Mouse (Mus musculus) liver, embryonic 14 days (tissue): ENCODE measurements around the gene Elane. TPM values are rescaled to one million over a fixed set of nuclear protein-coding genes. Genes with fewer than 3 reads are reported as not detected.

Experiments
- polyA plus RNA-seq: library from polyadenylated mRNA; depleted of rRNA; stranded (reverse); fragments of >200 nt; gene quantifications from 2 replicates; pipeline ENCODE4 v1.2.3, GENCODE M21; 2012; rRNA removed

Elane gene
- polyA plus RNA-seq = 36.8 and 63.1 TPM in 2 replicates

DNA sequence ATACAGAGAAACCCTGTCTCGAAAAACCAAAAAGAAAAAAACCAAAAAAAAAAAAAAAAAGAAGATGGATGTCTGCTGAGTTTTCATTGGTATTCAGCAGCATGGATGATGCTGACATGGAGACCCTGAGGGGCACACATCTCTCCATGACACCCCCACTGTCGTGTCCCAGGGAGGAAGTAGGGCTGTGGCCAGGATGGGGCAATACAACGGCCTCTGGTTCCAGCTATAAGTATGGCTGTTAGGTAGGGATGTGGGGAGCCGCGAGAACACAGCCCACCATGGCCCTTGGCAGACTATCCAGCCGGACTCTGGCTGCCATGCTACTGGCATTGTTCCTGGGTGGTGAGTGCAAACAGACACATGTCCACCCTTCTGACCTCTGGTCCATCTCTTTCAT is at the start of gene Elane:
Gene Elane, plus strand, starts transcription at position 194 of the 400 bp plus-strand sequence.

DNA sequence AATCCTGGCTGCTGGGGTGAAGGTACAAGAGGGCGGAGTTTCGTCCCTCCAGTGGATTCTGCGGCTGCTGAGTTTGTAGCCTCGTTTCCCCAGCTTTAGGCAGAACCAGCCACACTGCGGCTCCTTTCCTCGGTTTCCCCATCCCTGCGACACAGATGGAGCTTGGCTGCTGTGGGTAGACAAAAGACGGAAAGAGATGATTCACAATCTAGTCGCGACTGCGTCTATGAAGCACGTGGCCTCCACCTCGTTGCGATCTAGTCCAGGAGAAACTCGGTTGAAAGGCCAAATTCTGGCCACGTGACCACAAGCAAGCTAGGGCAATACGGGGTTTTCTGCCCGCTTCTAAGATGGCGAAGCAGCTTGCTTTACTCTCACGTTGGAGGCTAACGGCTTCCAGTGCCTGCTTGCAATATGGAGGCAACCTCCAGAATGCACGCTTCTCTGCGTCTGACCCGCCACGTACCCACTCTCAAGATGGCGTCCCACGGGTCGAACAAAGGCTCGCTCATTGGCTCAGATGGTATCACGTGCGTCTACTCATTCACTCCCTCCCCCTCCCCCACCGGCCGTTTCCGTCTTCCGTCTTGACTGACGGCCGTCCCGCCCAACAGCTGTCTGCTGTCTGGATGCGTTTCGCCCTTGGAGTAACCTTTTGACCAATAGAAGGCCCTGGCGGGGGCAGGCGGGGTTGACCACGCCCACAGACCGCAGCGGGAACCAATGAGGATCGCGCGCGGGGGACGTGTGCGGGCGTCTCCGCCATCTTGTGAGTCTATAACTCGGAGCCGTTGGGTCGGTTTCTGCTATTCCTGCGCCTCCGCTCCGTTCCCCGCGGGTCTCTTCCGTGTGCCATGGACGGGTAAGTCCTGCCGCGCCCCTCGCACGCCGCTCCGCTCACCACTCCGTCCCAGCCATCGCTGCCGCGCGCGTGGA is 31.9 kb upstream of the Elane start, which contains the start of gene Ptbp1:
Gene Ptbp1, plus strand, starts transcription at position 568 of the 936 bp plus-strand sequence.

DNA sequence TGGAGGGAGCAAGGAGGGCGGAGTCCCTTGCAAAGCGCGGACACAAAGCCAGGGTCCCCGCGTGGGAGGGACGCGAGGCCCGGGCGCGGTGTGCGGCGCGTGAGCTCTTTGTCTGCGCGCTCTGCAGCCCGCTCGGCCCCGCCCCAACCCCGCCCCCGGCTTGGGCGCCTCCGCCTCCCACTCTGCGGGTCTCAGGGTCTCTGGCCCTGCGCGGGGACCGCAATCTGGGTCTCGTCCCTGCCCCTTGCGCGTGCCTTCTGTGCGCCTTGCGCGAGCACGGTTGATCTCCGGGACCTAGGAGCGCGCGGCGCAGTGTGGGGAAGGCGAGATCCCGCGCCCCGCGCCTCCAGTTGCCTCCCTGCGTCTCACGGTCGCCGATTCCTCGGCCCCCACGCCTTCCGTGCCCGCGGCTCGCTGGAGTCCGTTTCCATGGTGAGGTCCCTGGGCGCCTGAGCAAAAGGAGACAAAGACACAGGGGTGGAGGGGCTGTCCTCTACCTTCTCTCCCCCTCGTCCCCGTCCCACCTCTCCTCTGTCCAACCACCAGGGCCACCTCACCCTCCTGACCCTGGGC is 11.7 kb upstream of the Elane start, which contains the start of the genes Prtn3 and Plppr3:
Gene Prtn3, plus strand, starts transcription at position 187 of the 573 bp plus-strand sequence.
Gene Plppr3, minus strand, starts transcription at position 345 of the 573 bp plus-strand sequence.

DNA sequence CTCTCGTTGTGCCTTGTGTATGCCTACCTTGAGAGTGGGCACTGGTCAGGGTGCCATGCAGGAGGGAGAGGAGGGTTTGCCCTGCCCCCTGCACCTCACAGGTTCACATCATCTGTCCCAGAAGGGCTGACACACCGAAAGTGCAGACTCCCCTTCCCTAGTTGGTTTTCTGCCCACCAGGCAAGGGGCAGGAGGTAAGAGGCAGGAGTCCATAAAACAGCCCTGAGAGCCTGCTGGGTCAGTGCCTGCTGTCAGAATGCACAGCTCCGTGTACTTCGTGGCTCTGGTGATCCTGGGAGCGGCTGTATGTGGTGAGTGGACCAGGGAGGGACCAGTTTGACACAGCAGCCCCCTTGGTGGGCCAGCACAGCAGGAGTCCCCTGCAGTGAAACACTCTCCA is 4.6 kb downstream of the Elane start, which contains the start of gene Cfd:
Gene Cfd, plus strand, starts transcription at position 184 of the 400 bp plus-strand sequence.

DNA sequence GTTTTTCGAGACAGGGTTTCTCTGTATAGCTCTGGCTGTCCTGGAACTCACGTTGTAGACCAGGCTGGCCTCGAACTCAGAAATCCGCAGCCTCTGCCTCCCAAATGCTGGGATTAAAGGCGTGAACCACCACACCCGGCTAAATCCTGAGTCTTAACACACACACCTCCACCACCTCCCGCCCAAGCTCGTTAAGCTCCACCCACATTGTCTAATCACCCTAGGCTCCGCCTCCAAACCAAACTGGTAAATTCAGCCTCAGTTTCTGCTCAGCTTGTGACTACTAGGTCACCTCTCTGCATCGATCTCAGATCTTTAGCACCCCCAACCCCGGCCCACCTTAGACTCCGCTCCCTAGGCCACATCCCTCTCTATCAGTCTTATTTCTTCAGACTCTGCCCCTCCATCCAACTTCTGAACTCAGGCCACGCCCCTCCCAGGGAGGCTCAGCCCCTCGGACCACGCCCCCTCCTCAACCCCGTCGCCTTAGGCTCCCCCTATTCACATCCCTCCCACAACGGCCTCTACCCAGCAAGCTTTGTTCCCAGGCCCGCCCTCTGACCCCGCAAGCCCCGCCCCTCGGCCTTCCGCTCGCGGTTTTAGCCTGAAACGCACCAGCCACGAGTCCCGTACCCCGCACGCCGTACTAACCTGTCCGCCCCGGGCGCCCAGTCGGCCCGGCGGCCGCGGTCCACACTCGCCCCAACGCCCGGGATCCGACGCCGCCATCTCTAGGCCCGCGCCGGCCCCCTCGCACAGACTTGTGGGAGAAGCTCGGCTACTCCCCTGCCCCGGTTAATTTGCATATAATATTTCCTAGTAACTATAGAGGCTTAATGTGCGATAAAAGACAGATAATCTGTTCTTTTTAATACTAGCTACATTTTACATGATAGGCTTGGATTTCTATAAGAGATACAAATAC is 22.4 kb downstream of the Elane start, which contains the start of gene Med16:
Gene Med16, minus strand, starts transcription at position 757 of the 925 bp plus-strand sequence.

DNA sequence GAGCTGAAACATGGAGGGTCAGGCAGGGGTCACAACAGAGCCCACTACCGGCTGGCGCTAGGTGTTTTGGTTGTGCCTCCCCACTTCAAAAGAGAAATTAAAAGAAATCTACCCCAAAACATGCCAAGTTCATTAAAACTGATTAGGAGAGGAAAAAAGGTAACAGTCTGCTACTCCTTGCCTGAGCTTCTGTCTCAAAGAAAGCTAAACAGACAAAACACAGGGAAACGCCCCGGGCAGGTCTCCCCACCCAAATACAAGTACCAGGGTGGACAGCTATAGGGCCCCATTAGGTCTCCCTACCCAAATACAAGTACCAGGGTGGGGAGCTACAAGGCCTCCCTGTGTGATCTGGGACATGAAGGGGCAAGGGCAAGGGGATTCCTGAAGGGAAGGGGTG is 24.5 kb downstream of the Elane start, which contains the start of gene Gm26602:
Gene Gm26602, plus strand, starts transcription at position 301 of the 400 bp plus-strand sequence.

DNA sequence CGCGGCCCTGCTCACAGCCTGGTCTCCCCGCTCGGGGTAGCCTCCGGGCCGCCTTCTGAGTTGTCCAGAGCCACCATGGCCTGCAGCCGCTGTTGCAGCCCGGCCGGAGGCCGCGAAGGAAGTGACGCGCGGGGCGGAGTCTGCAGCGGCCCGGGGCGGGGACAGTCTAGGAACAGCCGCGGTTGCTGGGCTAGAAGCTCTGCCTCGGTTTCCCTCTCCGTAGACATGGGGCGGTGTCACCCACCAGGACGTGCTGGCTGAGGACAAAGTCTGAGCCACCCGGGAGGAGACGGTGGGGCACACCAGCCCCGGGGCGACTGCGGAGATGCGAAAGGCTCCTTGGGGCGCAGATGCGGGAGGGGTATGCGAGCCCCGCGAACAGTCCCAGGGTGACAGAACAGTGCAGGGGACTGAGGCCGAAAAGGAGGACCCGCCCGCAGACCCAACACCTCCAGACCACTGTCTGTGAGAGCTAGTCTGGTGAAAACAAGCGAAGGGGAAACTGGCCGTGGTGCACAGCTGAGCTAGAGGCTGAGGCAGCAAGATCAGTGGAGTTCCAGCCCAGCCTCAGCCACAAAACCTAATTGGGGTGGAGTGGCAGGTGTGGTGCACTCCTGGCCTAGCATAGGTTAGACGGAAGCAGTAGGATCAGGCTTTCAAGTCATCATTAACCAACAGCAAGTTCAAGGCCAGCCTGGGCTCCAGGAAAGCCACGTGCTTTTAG is 30.9 kb downstream of the Elane start, which contains the start of gene Kiss1r:
Gene Kiss1r, plus strand, starts transcription at position 164 of the 724 bp plus-strand sequence.

DNA sequence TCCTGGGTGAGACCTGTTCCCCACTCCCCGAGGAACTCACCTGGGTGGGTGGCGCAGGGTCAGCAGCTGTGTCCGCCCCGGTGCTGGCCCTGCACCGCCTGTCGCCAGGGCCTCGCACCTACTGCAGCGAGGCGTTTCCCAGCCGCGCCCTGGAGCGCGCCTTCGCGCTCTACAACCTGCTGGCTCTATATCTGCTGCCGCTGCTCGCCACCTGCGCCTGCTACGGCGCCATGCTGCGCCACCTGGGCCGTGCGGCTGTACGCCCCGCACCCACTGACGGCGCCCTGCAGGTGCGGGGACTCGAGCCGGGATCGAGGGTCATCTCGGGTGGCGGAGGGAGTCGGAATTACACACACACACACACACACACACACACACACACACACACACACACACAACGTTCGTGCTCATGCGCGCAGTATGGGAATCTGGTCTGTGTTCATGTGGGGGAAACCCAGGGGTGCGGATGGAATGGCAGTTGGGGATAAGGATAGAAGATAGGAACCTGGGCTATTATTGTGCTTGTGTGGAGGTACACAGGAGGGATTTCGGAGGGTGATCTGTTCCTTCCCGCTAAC is 35.0 kb downstream of the Elane start, which contains the start of gene R3hdm4:
Gene R3hdm4, minus strand, starts transcription at position 251 of the 578 bp plus-strand sequence.

DNA sequence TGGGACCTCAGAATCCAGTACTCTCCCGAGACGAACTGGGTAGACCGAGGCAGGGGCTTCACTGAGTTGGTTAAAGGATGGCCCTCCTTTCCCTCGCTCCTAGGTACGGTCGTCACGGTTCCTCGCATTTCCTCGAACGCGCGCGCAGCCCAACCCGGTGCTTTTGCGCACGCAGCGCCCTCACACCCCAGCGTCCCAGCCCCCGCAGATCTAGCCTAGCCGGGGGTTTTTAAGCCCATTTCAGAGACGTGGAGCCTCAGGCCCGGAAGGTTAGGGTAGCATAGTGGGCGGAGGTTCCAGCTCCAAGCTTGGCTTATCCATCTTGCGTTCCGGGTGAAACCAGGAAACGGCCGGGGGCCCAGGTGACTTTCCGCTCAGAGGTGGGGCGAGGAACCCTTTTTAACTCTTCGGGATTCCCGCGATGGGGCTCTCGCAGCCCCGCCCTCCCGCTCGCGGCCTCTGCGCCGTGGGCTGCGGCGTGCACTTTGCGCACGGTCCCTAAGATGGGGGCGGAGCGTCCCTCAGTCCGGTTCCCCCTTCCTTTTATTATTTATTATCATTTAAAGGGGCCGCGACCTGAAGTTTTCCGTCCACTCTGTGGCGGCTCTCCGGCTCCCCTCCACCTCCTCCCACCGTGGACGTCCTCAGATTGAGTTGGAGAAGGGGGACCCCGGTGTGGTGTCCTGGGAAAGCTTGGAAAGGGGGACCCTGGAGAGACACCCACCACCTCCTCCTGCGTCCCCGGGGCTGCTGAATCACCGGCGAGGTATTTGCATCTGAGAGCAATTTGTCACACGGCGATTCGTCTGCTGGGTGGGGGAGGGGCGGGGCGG is 40.7 kb downstream of the Elane start, which contains the start of gene Arid3a:
Gene Arid3a, plus strand, starts transcription at position 553 of the 833 bp plus-strand sequence.

Other genes with a start within 250 kb of the Elane start
- gene Shc2, start 248.3 kb upstream of the Elane start, polyA plus RNA-seq = 0.12 and 0.34 TPM in 2 replicates
- gene Odf3l2, start 240.5 kb upstream of the Elane start, polyA plus RNA-seq = not detected in 2 replicates
- 0.15 and 0.27 TPM in 2 replicates for gene Madcam1, start 221.7 kb upstream of the Elane start, polyA plus RNA-seq
- 13.3 and 13.8 TPM in 2 replicates for gene Tpgs1, start 216.9 kb upstream of the Elane start, polyA plus RNA-seq
- gene Cdc34, start 204.1 kb upstream of the Elane start, polyA plus RNA-seq = 114 and 122 TPM in 2 replicates
- gene Gzmm, start 197.2 kb upstream of the Elane start, polyA plus RNA-seq = 0.07 and 0.23 TPM in 2 replicates
- 516 and 611 TPM in 2 replicates for gene Bsg, start 181.8 kb upstream of the Elane start, polyA plus RNA-seq
- 0.07 and 0.08 TPM in 2 replicates for gene Hcn2, start 169.6 kb upstream of the Elane start, polyA plus RNA-seq
- gene Polrmt, start 139.7 kb upstream of the Elane start, polyA plus RNA-seq = 15.2 and 16.1 TPM in 2 replicates
- not detected in 2 replicates for gene Fgf22, start 131.2 kb upstream of the Elane start, polyA plus RNA-seq
- 40.0 and 46.4 TPM in 2 replicates for gene Rnf126, start 119.3 kb upstream of the Elane start, polyA plus RNA-seq
- gene Fstl3, start 109.0 kb upstream of the Elane start, polyA plus RNA-seq = 0.50 and 0.51 TPM in 2 replicates
- gene Prss57, start 95.3 kb upstream of the Elane start, polyA plus RNA-seq = 1.9 and 3.0 TPM in 2 replicates
- gene Palm, start 92.7 kb upstream of the Elane start, polyA plus RNA-seq = 3.6 and 3.9 TPM in 2 replicates
- gene Misp, start 65.3 kb upstream of the Elane start, polyA plus RNA-seq = 0.16 TPM in 2 replicates
- gene Ptbp1, start 31.8 kb upstream of the Elane start, polyA plus RNA-seq = 117 and 130 TPM in 2 replicates
- gene Prtn3, start 11.8 kb upstream of the Elane start, polyA plus RNA-seq = 119 and 171 TPM in 2 replicates
- gene Plppr3, start 11.6 kb upstream of the Elane start, polyA plus RNA-seq = 6.2 and 6.7 TPM in 2 replicates
- gene Cfd, start 4.6 kb downstream of the Elane start, polyA plus RNA-seq = 0.03 TPM in 1 of 2 replicates, not detected in the other
- 11.7 and 12.4 TPM in 2 replicates for gene Med16, start 22.7 kb downstream of the Elane start, polyA plus RNA-seq
- gene Gm26602, start 24.6 kb downstream of the Elane start, polyA plus RNA-seq = not detected in 2 replicates
- gene Kiss1r, start 30.7 kb downstream of the Elane start, polyA plus RNA-seq = 0.23 and 0.24 TPM in 2 replicates
- 28.2 and 33.7 TPM in 2 replicates for gene R3hdm4, start 35.0 kb downstream of the Elane start, polyA plus RNA-seq
- 4.7 and 5.8 TPM in 2 replicates for gene Arid3a, start 40.8 kb downstream of the Elane start, polyA plus RNA-seq
- gene Wdr18, start 73.9 kb downstream of the Elane start, polyA plus RNA-seq = 22.7 and 23.6 TPM in 2 replicates
- 0.02 and 0.05 TPM in 2 replicates for gene Grin3b, start 84.5 kb downstream of the Elane start, polyA plus RNA-seq
- 49.9 and 57.6 TPM in 2 replicates for gene Tmem259, start 98.1 kb downstream of the Elane start, polyA plus RNA-seq
- 13.6 and 16.7 TPM in 2 replicates for gene Cnn2, start 102.3 kb downstream of the Elane start, polyA plus RNA-seq
- gene Abca7, start 110.2 kb downstream of the Elane start, polyA plus RNA-seq = 8.8 and 11.5 TPM in 2 replicates
- 17.5 and 19.8 TPM in 2 replicates for gene Arhgap45, start 130.4 kb downstream of the Elane start, polyA plus RNA-seq
- 118 and 119 TPM in 2 replicates for gene Polr2e, start 153.5 kb downstream of the Elane start, polyA plus RNA-seq
- 378 and 411 TPM in 2 replicates for gene Gpx4, start 160.9 kb downstream of the Elane start, polyA plus RNA-seq
- 8.9 and 9.8 TPM in 2 replicates for gene Sbno2, start 219.3 kb downstream of the Elane start, polyA plus RNA-seq
- 88.1 and 91.3 TPM in 2 replicates for gene Stk11, start 229.6 kb downstream of the Elane start, polyA plus RNA-seq